Mouse (Mus musculus) frontal cortex, adult 2 months (tissue): ENCODE measurements around the gene Cdk14. TPM values are rescaled to one million over a fixed set of nuclear protein-coding genes. Genes with fewer than 3 reads are reported as not detected.

Source experiments
- DNase-seq, 2 experiments: peaks; one replicate each; pipeline ENCODE4 v3.0.0; 2022; ENCODE audit warnings: low spot score in 1 of 2; ENCODE audit errors: extremely low spot score in 1 of 2
- polyA plus RNA-seq: library from polyadenylated mRNA; depleted of rRNA; stranded (reverse); fragments of >200 nt; gene quantifications from 2 replicates; pipeline ENCODE4 v1.2.3, GENCODE M21; 2012; rRNA removed

Cdk14 gene
- polyA plus RNA-seq, 1 experiment: 113 TPM

- no peak for DNase-seq
Observed at GRCm38 (mm10) chr5:4761891-4762290, 658.2 kb downstream of the Cdk14 start.

- no peak for DNase-seq
Observed at GRCm38 (mm10) chr5:4758331-4759080, 661.6 kb downstream of the Cdk14 start.

- peak; percentile 69 to 90 for DNase-seq
Observed at GRCm38 (mm10) chr5:4757902-4758301, 662.2 kb downstream of the Cdk14 start, which contains the start of gene Fzd1. Gene Fzd1 (minus strand): TSS chr5:4758035.

- peak in 1 of 2 experiments; percentile 57 for DNase-seq
Observed at GRCm38 (mm10) chr5:4756871-4757711, 663.0 kb downstream of the Cdk14 start.

- DNase-seq: peak in 1 of 2 experiments; percentile 11
Observed at GRCm38 (mm10) chr5:4756001-4756681, 664.0 kb downstream of the Cdk14 start.

- DNase-seq: no peak
Observed at GRCm38 (mm10) chr5:4755326-4755725, 664.8 kb downstream of the Cdk14 start.

- no peak for DNase-seq
Observed at GRCm38 (mm10) chr5:4754701-4755281, 665.3 kb downstream of the Cdk14 start.

Other genes with a start within 250 kb of the Cdk14 start
- 0.32 TPM in 1 of 2 replicates, not detected in the other for gene 1700015F17Rik, start 58.8 kb upstream of the Cdk14 start, polyA plus RNA-seq
- gene Cldn12, start 94.6 kb upstream of the Cdk14 start, polyA plus RNA-seq: 46.2 and 47.0 TPM in 2 replicates
- gene Gtpbp10, start 139.2 kb upstream of the Cdk14 start, polyA plus RNA-seq: 9.5 and 11.2 TPM in 2 replicates
- gene Gm8773, start 153.5 kb upstream of the Cdk14 start, polyA plus RNA-seq: 0.06 and 0.11 TPM in 2 replicates
- gene Cfap69, start 243.9 kb upstream of the Cdk14 start, polyA plus RNA-seq: 20.4 and 27.5 TPM in 2 replicates